Mouse (Mus musculus): ENCODE measurements around the gene Pik3c2g.

DNA sequence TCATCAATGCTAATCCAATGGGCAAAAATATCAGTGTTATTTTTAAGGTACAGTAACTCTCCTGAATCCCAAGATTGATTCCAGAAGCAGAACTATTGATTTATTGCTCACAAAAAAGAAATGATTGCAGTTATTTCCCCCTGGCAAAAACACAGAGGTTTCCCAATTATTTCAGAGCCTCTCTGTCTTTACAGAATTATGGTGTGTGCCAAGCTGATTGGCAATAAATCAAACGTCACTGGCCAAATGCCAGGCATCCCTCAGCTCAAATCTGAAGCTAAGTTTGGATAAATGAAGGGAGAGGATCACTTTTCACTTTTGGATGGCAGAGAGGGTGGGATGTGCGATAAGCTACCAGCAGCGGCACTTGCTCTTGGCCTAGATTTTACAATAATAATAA lies 265.8 kb downstream of the Pik3c2g start:
- TF ChIP-seq CTCF (IDR thresholded peaks at IDR 0.05; ENCODE audit: low read depth, low read length) (no peak), GATA1 (IDR thresholded peaks at IDR 0.05; ENCODE audit: borderline replicate concordance, low read length) (no peak), TAL1 (conservative IDR thresholded peaks at IDR 0.05; ENCODE audit: low read depth, low read length) (no peak), GATA2 (IDR thresholded peaks at IDR 0.05; ENCODE audit: borderline replicate concordance, low read depth, low read length) (no peak)

Data from G1E (cell line).